Mouse (Mus musculus) midbrain, embryonic 10.5 days (tissue): ENCODE measurements around the gene Sema5b. TPM values are rescaled to one million over a fixed set of nuclear protein-coding genes. Genes with fewer than 3 reads are reported as not detected.

Experiments
- DNase-seq: peaks from one replicate; pipeline ENCODE4 v3.0.0-alpha.2; 2017; ENCODE audit warnings: low spot score
- H3K27ac ChIP-seq: fragments of 300-500 bp; sonication (generic); replicated peaks from 2 replicates; pipeline ENCODE4 v1.5.1; 2016; ENCODE audit warnings: mild to moderate bottlenecking
- H3K27me3 ChIP-seq: fragments of 300-500 bp; sonication (generic); 2 replicates; pipeline ENCODE4 v1.6.1; 2016; ENCODE audit warnings: low read depth, mild to moderate bottlenecking; ENCODE audit not compliant: poor library complexity, severe bottlenecking
- H3K36me3 ChIP-seq: fragments of 300-500 bp; sonication (generic); 2 replicates; pipeline ENCODE4 v1.6.1; 2016; ENCODE audit warnings: mild to moderate bottlenecking, moderate library complexity
- H3K4me1 ChIP-seq: fragments of 300-500 bp; sonication (generic); 2 replicates; pipeline ENCODE4 v1.6.1; 2016
- H3K4me3 ChIP-seq: fragments of 300-500 bp; sonication (generic); 2 replicates; pipeline ENCODE4 v1.5.1; 2016; ENCODE audit warnings: mild to moderate bottlenecking, moderate library complexity
- H3K9me3 ChIP-seq: fragments of 300-500 bp; sonication (generic); replicated peaks from 2 replicates; pipeline ENCODE4 v1.6.1; 2016; ENCODE audit warnings: mild to moderate bottlenecking
- WGBS: fragments of 180-500 bp; shearing (Covaris S2); methylation state at CpG from one replicate; pipeline ENCODE4 v1.1.7; 2016; 5-methylcytosine and 5-hydroxymethylcytosine counted together
- polyA plus RNA-seq: library from polyadenylated mRNA; unstranded; fragments of >200 nt; fragmentation: Nextera tagmentation; extraction: Ambion mirVana; gene quantifications from 2 replicates; pipeline ENCODE4 v1.2.1, GENCODE M21; 2016

Gene Sema5b
- polyA plus RNA-seq, 1 experiment from 2014 or later: 59.1 TPM

- H3K27me3 ChIP-seq: no peaks in the 10 kb centered on the region
- H3K36me3 ChIP-seq: peaks cover 93% of the 10 kb centered on the region
- peaks cover 41% of the 10 kb centered on the region for H3K4me1 ChIP-seq
- 46% methylated on average over 10 of the region's 10 CpGs for WGBS
- H3K4me3 ChIP-seq: no peak overlapping the region
- DNase-seq: peak; percentile 85
- H3K27ac ChIP-seq: peak overlapping the region; percentile 69
- no peaks in the 10 kb centered on the region for H3K9me3 ChIP-seq
Measured at GRCm38 (mm10) chr16:35627992-35628607, 87.2 kb downstream of the Sema5b start.

GRCm38 (mm10) chr16:35630470-35631183 is 89.7 kb downstream of the Sema5b start:
- H3K27ac ChIP-seq: 0 out of 2 replicates have a peak overlapping the region, but pooled peaks have one; percentile 7
- no peak for DNase-seq
- peaks cover 19% of the 10 kb centered on the region for H3K4me1 ChIP-seq
- H3K9me3 ChIP-seq: no peaks in the 10 kb centered on the region
- H3K4me3 ChIP-seq: no peak overlapping the region
- 88% methylated on average over 16 of the region's 16 CpGs for WGBS
- H3K27me3 ChIP-seq: no peaks in the 10 kb centered on the region
- peaks cover 96% of the 10 kb centered on the region for H3K36me3 ChIP-seq

GRCm38 (mm10) chr16:35633058-35633457 is 92.1 kb downstream of the Sema5b start:
- H3K36me3 ChIP-seq: peaks cover 99% of the 10 kb centered on the region

GRCm38 (mm10) chr16:35634971-35635370 is 94.0 kb downstream of the Sema5b start:
- H3K9me3 ChIP-seq: no peaks in the 10 kb centered on the region

More at GRCm38 (mm10) chr16:35633058-35633457, 92.1 kb downstream of the Sema5b start:
- no peaks in the 10 kb centered on the region for H3K9me3 ChIP-seq
- H3K27me3 ChIP-seq: no peaks in the 10 kb centered on the region
- no peak overlapping the region for H3K27ac ChIP-seq
- H3K4me1 ChIP-seq: peaks cover 4% of the 10 kb centered on the region
- no peak for DNase-seq
- WGBS: 81% methylated on average over 2 of the region's 2 CpGs
- no peak overlapping the region for H3K4me3 ChIP-seq

GRCm38 (mm10) chr16:35639505-35639904 is 98.6 kb downstream of the Sema5b start:
- H3K4me3 ChIP-seq: no peak overlapping the region
- H3K36me3 ChIP-seq: peaks cover 78% of the 10 kb centered on the region
- 91% methylated on average over 3 of the region's 3 CpGs for WGBS

More at GRCm38 (mm10) chr16:35634971-35635370, 94.0 kb downstream of the Sema5b start:
- Histone ChIP-seq H3K36me3 (peaks cover 96% of the 10 kb centered on the region), H3K4me1 (no peaks in the 10 kb centered on the region), H3K27me3 (no peaks in the 10 kb centered on the region), H3K4me3 (no peak overlapping the region), H3K27ac (no peak overlapping the region)
- 55% methylated on average over 4 of the region's 4 CpGs for WGBS
- no peak for DNase-seq

GRCm38 (mm10) chr16:35648862-35649261 is 107.9 kb downstream of the Sema5b start:
- DNase-seq: no peak
- H3K9me3 ChIP-seq: no peaks in the 10 kb centered on the region
- no peak overlapping the region for H3K27ac ChIP-seq
- peaks cover 3% of the 10 kb centered on the region; the same call in 1 of the 2 replicates for H3K4me1 ChIP-seq
- H3K27me3 ChIP-seq: no peaks in the 10 kb centered on the region
- H3K36me3 ChIP-seq: peaks cover 93% of the 10 kb centered on the region
- no peak overlapping the region for H3K4me3 ChIP-seq
- 96% methylated on average over 4 of the region's 4 CpGs for WGBS

More at GRCm38 (mm10) chr16:35639505-35639904, 98.6 kb downstream of the Sema5b start:
- Histone ChIP-seq H3K4me1 (no peaks in the 10 kb centered on the region), H3K9me3 (no peaks in the 10 kb centered on the region), H3K27ac (no peak overlapping the region), H3K27me3 (no peaks in the 10 kb centered on the region)
- DNase-seq: no peak

GRCm38 (mm10) chr16:35652206-35652605 is 111.3 kb downstream of the Sema5b start:
- Histone ChIP-seq H3K27ac (no peak overlapping the region), H3K27me3 (peaks cover 2% of the 10 kb centered on the region; the same call in 1 of the 2 replicates), H3K4me3 (no peak overlapping the region), H3K36me3 (peaks cover 99% of the 10 kb centered on the region), H3K4me1 (peaks cover 2% of the 10 kb centered on the region; the same call in 1 of the 2 replicates), H3K9me3 (no peaks in the 10 kb centered on the region)
- WGBS: 83% methylated on average over 6 of the region's 6 CpGs
- no peak for DNase-seq

- Histone ChIP-seq H3K36me3 (peaks cover 99% of the 10 kb centered on the region), H3K9me3 (no peaks in the 10 kb centered on the region), H3K27me3 (peaks cover 7% of the 10 kb centered on the region), H3K4me3 (no peak overlapping the region), H3K27ac (no peak overlapping the region), H3K4me1 (no peaks in the 10 kb centered on the region)
- DNase-seq: no peak
- 88% methylated on average over 3 of the region's 3 CpGs for WGBS
Measured at GRCm38 (mm10) chr16:35652706-35653105, 111.8 kb downstream of the Sema5b start.

GRCm38 (mm10) chr16:35653951-35654350 is 113.0 kb downstream of the Sema5b start:
- Histone ChIP-seq H3K36me3 (peaks cover 99% of the 10 kb centered on the region), H3K4me3 (no peak overlapping the region), H3K9me3 (no peaks in the 10 kb centered on the region), H3K27ac (no peak overlapping the region), H3K27me3 (peaks cover 20% of the 10 kb centered on the region), H3K4me1 (no peaks in the 10 kb centered on the region)
- no peak for DNase-seq
- WGBS: 92% methylated on average over 5 of the region's 5 CpGs

GRCm38 (mm10) chr16:35660222-35660621 is 119.3 kb downstream of the Sema5b start:
- Histone ChIP-seq H3K27me3 (peaks cover 45% of the 10 kb centered on the region), H3K9me3 (no peaks in the 10 kb centered on the region), H3K27ac (no peak overlapping the region), H3K4me1 (peaks cover 9% of the 10 kb centered on the region), H3K4me3 (peak overlapping the region; percentile 34), H3K36me3 (peaks cover 100% of the 10 kb centered on the region)
- 28% methylated on average over 36 of the region's 36 CpGs for WGBS
- DNase-seq: peak; percentile 24

GRCm38 (mm10) chr16:35663831-35664414 is 123.0 kb downstream of the Sema5b start:
- Histone ChIP-seq H3K36me3 (peaks cover 65% of the 10 kb centered on the region), H3K27me3 (peaks cover 26% of the 10 kb centered on the region), H3K27ac (no peak overlapping the region), H3K4me3 (no peak overlapping the region), H3K9me3 (no peaks in the 10 kb centered on the region), H3K4me1 (peaks cover 9% of the 10 kb centered on the region)
- WGBS: 94% methylated on average over 9 of the region's 9 CpGs
- DNase-seq: no peak

- no peak overlapping the region for H3K27ac ChIP-seq
- H3K4me3 ChIP-seq: no peak overlapping the region
- DNase-seq: no peak
- H3K36me3 ChIP-seq: peaks cover 56% of the 10 kb centered on the region
- H3K4me1 ChIP-seq: peaks cover 5% of the 10 kb centered on the region
- H3K9me3 ChIP-seq: no peaks in the 10 kb centered on the region
- H3K27me3 ChIP-seq: peaks cover 16% of the 10 kb centered on the region
- 91% methylated on average over 4 of the region's 4 CpGs for WGBS
Measured at GRCm38 (mm10) chr16:35664847-35665246, 123.9 kb downstream of the Sema5b start.
